Mouse (Mus musculus): ENCODE data around the gene Pla2g4c. TPM values are rescaled to one million over a fixed set of nuclear protein-coding genes. Genes with fewer than 3 reads are reported as not detected.

Pla2g4c gene
- polyA plus RNA-seq, 1 experiment from 2014 or later, result 1.1 TPM

DNA sequence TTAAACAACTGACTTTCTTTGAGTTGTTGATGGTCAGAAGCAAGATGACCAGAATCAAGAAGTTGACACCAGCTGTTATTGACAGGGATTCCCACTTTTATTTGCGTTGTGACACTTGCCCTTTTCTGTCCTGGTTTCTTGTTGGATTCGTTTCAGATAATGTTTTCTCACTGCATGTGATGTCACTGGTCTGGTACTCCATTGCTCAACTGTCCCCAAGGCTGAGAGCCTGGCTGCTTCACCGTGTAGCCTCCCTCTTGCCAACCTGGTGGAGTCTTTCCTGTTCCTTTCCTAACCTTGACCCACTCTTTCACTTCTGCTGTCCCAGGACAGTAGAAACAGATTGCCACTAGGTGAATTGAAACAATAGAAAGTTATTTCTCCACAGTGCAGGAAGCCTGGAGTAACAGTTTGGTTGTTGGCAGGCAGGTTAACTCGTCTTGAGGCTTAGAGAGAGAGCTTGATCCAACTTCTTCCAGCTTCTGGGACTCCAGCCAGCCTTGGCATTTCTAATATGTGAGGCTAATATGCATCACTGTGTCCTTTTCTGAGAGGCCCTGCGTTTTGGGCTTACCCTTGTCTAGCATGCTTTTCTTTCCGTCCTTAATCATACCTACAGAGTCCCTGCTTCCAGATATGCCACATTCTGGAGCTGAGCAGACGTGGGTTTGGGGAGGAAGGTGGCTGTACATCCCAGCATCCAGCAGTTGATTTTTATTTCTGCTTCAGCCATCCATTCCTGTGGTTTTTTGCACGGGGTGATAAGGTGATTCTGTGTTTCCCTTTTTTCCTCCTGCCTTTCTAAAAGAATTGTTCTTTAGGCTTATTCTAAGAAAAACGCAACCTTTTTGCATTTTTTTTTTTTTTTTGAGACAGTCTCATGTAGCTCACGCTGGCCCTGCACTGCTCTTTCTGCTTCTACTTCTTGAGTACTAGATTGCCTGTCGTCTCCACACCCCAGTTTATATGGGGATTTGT, 30.3 kb upstream of the Pla2g4c start:
- Histone ChIP-seq H3K27ac (replicated peaks; ENCODE audit: low read depth, low read length) (no peak overlapping the region), H3K4me2 (ENCODE audit: low read depth, low read length) (no peak overlapping the region), H3K27me3 (replicated peaks; ENCODE audit: control insufficient read depth, insufficient read depth, low read length) (no peaks in the 10 kb centered on the region), H3K4me1 (ENCODE audit: control insufficient read depth, insufficient read depth, low read length) (no peaks in the 10 kb centered on the region), H3K9me3 (ENCODE audit: control insufficient read depth, low read length) (no peaks in the 10 kb centered on the region), H3K4me3 (ENCODE audit: low read depth, low read length) (no peak overlapping the region), H3K36me3 (ENCODE audit: control insufficient read depth, insufficient read depth, low read length) (peaks cover 85% of the 10 kb centered on the region), H3K9ac (ENCODE audit: low read depth, low read length) (no peak overlapping the region)
- peak; percentile 14 for DNase-seq (ENCODE audit: low spot score)
- no peak for ATAC-seq (ENCODE audit: low read depth)
- 87% methylated on average over 11 of the region's 11 CpGs for WGBS

DNA sequence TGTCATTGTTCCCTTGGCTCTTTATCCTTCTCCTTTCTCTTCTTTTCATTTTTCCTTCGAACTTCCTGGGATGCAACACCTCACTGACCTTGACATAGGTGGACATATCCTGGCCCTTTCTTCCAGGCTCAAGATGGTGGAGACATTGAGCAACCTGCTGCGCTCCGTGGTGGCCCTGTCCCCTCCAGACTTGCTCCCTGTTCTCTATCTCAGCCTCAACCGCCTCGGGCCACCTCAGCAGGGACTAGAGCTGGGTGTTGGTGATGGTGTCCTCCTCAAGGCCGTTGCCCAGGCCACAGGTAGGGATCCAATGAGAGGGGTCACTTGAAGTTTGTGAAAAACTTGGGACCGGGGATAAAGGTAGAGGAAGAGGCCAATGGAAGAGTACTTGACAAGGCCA, 29.2 kb upstream of the Pla2g4c start:
- Histone ChIP-seq H3K27ac (replicated peaks; ENCODE audit: low read depth, low read length) (no peak overlapping the region), H3K9me3 (ENCODE audit: control insufficient read depth, low read length) (no peaks in the 10 kb centered on the region), H3K4me1 (ENCODE audit: control insufficient read depth, insufficient read depth, low read length) (no peaks in the 10 kb centered on the region), H3K36me3 (ENCODE audit: control insufficient read depth, insufficient read depth, low read length) (peaks cover 84% of the 10 kb centered on the region), H3K4me3 (ENCODE audit: low read depth, low read length) (no peak overlapping the region), H3K27me3 (replicated peaks; ENCODE audit: control insufficient read depth, insufficient read depth, low read length) (no peaks in the 10 kb centered on the region), H3K4me2 (ENCODE audit: low read depth, low read length) (no peak overlapping the region), H3K9ac (ENCODE audit: low read depth, low read length) (no peak overlapping the region)
- no peak for DNase-seq (ENCODE audit: low spot score)
- ATAC-seq (ENCODE audit: low read depth), result no peak
- WGBS, result 91% methylated on average over 7 of the region's 7 CpGs

DNA sequence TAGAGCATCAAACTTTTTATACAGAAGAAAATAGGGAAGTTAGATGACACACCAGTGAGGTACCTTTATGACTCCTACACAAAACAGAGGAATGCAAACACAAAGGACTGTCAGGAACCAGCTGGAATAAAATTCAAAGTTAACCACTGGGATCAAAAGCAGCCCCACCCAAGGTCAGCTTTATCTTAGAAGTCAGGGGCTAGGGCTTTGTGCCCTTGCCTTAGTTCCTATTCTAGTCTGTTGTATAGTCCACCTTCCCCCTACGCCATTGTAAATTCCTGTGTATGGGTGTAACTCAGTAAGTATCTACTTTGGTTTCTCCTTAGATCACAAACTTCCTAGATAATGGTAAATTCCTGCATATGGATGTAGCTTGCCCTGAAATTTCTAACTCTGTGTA, 26.8 kb upstream of the Pla2g4c start:
- WGBS, result 94% methylated on average over 1 of the region's 1 CpGs
- no peaks in the 10 kb centered on the region for H3K4me1 ChIP-seq (ENCODE audit: control insufficient read depth, insufficient read depth, low read length)
- no peaks in the 10 kb centered on the region for H3K9me3 ChIP-seq (ENCODE audit: control insufficient read depth, low read length)
- H3K9ac ChIP-seq (ENCODE audit: low read depth, low read length), result no peak overlapping the region
- H3K27ac ChIP-seq (replicated peaks; ENCODE audit: low read depth, low read length), result no peak overlapping the region
- no peaks in the 10 kb centered on the region for H3K27me3 ChIP-seq (replicated peaks; ENCODE audit: control insufficient read depth, insufficient read depth, low read length)
- H3K36me3 ChIP-seq (ENCODE audit: control insufficient read depth, insufficient read depth, low read length), result peaks cover 86% of the 10 kb centered on the region
- DNase-seq (ENCODE audit: low spot score), result no peak
- H3K4me2 ChIP-seq (ENCODE audit: low read depth, low read length), result no peak overlapping the region
- no peak for ATAC-seq (ENCODE audit: low read depth)
- H3K4me3 ChIP-seq (ENCODE audit: low read depth, low read length), result no peak overlapping the region

DNA sequence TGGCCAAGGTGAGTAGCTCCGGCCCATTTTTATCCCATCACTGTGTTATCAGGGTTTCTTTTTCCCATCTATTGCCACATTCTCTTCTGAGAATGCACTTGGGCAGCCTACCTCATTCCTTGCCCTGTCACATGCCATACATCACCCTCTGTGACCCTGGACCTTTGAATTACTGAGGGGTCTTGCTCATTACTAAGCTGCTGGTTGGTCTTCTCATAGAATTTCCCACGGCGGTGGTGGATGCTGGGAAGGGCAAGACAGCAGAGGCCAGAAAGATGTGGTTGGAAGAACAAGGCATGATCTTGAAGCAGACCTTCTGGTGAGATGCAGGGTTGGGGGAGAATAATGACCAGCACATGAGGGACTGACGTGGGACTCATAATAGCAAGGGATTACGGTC, 25.6 kb upstream of the Pla2g4c start:
- no peaks in the 10 kb centered on the region for H3K9me3 ChIP-seq (ENCODE audit: control insufficient read depth, low read length)
- no peaks in the 10 kb centered on the region for H3K4me1 ChIP-seq (ENCODE audit: control insufficient read depth, insufficient read depth, low read length)
- no peak overlapping the region for H3K4me3 ChIP-seq (ENCODE audit: low read depth, low read length)
- no peak overlapping the region for H3K4me2 ChIP-seq (ENCODE audit: low read depth, low read length)
- no peak overlapping the region for H3K27ac ChIP-seq (replicated peaks; ENCODE audit: low read depth, low read length)
- no peak overlapping the region for H3K9ac ChIP-seq (ENCODE audit: low read depth, low read length)
- peaks cover 89% of the 10 kb centered on the region for H3K36me3 ChIP-seq (ENCODE audit: control insufficient read depth, insufficient read depth, low read length)
- H3K27me3 ChIP-seq (replicated peaks; ENCODE audit: control insufficient read depth, insufficient read depth, low read length), result no peaks in the 10 kb centered on the region
- ATAC-seq (ENCODE audit: low read depth), result no peak
- 92% methylated on average over 5 of the region's 5 CpGs for WGBS
- no peak for DNase-seq (ENCODE audit: low spot score)

DNA sequence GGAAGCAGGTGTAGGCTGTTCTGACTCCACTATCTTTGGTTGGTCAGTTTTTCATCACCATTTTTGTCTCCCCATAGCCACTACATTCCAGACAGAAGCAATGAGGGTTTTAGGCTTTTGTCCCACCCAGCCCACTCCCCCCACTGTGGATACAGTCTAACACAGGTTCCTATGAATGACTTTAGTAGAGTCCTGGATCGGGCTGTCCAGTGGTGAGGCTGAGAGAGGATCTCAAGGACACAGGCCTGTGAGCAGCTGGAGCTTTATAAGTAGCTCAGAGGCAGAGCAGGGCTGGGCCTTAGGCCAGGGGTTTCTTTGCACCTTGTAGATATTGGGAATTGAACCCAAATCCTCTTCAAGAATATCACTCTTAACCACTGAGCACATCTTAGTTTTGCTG, 22.8 kb upstream of the Pla2g4c start:
- no peaks in the 10 kb centered on the region for H3K9me3 ChIP-seq (ENCODE audit: control insufficient read depth, low read length)
- no peaks in the 10 kb centered on the region for H3K27me3 ChIP-seq (replicated peaks; ENCODE audit: control insufficient read depth, insufficient read depth, low read length)
- no peak overlapping the region for H3K27ac ChIP-seq (replicated peaks; ENCODE audit: low read depth, low read length)
- peaks cover 93% of the 10 kb centered on the region for H3K36me3 ChIP-seq (ENCODE audit: control insufficient read depth, insufficient read depth, low read length)
- 92% methylated on average over 1 of the region's 1 CpGs for WGBS
- ATAC-seq (ENCODE audit: low read depth), result no peak
- H3K4me2 ChIP-seq (ENCODE audit: low read depth, low read length), result no peak overlapping the region
- no peak for DNase-seq (ENCODE audit: low spot score)
- H3K4me3 ChIP-seq (ENCODE audit: low read depth, low read length), result no peak overlapping the region
- no peak overlapping the region for H3K9ac ChIP-seq (ENCODE audit: low read depth, low read length)
- H3K4me1 ChIP-seq (ENCODE audit: control insufficient read depth, insufficient read depth, low read length), result no peaks in the 10 kb centered on the region

DNA sequence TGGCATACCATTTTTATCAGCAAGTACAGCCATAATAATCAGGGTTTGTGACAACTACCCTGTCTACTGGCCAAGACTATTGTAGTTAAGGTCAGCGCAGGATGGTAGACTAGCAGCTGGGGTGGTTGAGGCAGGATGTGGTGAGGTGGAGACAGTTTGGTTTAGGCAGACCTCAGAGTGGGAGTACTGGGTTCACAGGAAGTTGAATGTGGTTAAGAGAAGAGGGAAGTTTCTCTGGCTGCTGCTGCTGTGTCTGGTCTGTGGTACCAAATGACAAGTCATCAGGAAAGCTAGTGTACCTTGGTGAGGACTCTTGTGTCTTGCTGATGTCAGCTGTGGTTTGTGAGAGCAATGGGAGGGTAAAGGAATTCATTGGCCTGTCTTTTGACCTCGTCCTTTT, 21.7 kb upstream of the Pla2g4c start:
- ATAC-seq (ENCODE audit: low read depth) (no peak), DNase-seq (ENCODE audit: low spot score) (peak; percentile 2)
- H3K4me2 ChIP-seq (ENCODE audit: low read depth, low read length), result no peak overlapping the region
- no peak overlapping the region for H3K27ac ChIP-seq (replicated peaks; ENCODE audit: low read depth, low read length)
- no peaks in the 10 kb centered on the region for H3K9me3 ChIP-seq (ENCODE audit: control insufficient read depth, low read length)
- H3K36me3 ChIP-seq (ENCODE audit: control insufficient read depth, insufficient read depth, low read length), result peaks cover 91% of the 10 kb centered on the region
- H3K27me3 ChIP-seq (replicated peaks; ENCODE audit: control insufficient read depth, insufficient read depth, low read length), result no peaks in the 10 kb centered on the region
- no peak overlapping the region for H3K9ac ChIP-seq (ENCODE audit: low read depth, low read length)
- H3K4me1 ChIP-seq (ENCODE audit: control insufficient read depth, insufficient read depth, low read length), result no peaks in the 10 kb centered on the region
- 83% methylated on average over 2 of the region's 2 CpGs for WGBS
- H3K4me3 ChIP-seq (ENCODE audit: low read depth, low read length), result no peak overlapping the region

DNA sequence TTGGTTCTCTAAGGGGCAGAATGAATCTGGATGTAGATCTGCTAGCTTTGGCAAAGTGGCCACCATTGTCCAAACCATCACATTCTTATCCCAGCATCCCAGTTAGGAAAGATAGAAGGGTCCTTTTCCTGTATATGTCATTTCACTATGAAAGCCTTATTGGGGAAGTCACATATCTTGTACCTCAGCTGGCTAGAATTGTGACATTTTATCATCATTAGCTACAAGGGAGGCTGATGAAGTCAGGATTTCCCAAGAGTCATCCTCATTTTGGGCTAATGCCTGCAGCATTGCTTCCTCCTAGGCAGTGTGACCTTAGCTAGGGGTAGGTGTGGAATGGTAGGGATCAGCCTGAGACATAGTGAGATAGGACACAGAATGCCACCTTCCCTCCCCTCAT, 21.1 kb upstream of the Pla2g4c start:
- no peaks in the 10 kb centered on the region for H3K4me1 ChIP-seq (ENCODE audit: control insufficient read depth, insufficient read depth, low read length)
- no peaks in the 10 kb centered on the region for H3K9me3 ChIP-seq (ENCODE audit: control insufficient read depth, low read length)
- no peak for DNase-seq (ENCODE audit: low spot score)
- H3K27ac ChIP-seq (replicated peaks; ENCODE audit: low read depth, low read length), result no peak overlapping the region
- no peak overlapping the region for H3K4me2 ChIP-seq (ENCODE audit: low read depth, low read length)
- peaks cover 91% of the 10 kb centered on the region for H3K36me3 ChIP-seq (ENCODE audit: control insufficient read depth, insufficient read depth, low read length)
- no peaks in the 10 kb centered on the region for H3K27me3 ChIP-seq (replicated peaks; ENCODE audit: control insufficient read depth, insufficient read depth, low read length)
- H3K9ac ChIP-seq (ENCODE audit: low read depth, low read length), result no peak overlapping the region
- no peak overlapping the region for H3K4me3 ChIP-seq (ENCODE audit: low read depth, low read length)
- ATAC-seq (ENCODE audit: low read depth), result no peak

DNA sequence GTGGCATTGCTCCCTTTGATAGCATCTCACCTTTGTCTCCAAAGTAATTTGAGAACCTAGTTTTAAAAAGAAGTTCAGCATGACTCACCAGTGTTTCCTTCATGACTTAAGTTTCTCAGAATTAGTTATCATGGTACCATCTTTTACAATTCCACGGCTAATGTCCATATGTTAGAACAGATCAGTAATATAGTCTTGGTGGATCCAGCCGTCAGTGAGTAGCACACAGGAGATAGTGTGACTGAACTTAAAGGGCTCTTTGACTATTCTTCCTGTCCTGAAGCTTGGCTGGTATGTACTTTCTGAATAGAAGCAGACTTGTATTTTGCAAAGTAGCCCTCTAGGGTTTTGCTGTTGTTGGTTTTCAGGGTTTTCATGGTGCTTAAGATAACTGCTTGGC, 15.0 kb upstream of the Pla2g4c start:
- DNase-seq (ENCODE audit: low spot score) (no peak), ATAC-seq (ENCODE audit: low read depth) (no peak)
- peaks cover 88% of the 10 kb centered on the region for H3K36me3 ChIP-seq (ENCODE audit: control insufficient read depth, insufficient read depth, low read length)
- H3K9me3 ChIP-seq (ENCODE audit: control insufficient read depth, low read length), result no peaks in the 10 kb centered on the region
- 90% methylated on average over 2 of the region's 2 CpGs for WGBS
- no peak overlapping the region for H3K27ac ChIP-seq (replicated peaks; ENCODE audit: low read depth, low read length)
- no peaks in the 10 kb centered on the region for H3K4me1 ChIP-seq (ENCODE audit: control insufficient read depth, insufficient read depth, low read length)
- H3K27me3 ChIP-seq (replicated peaks; ENCODE audit: control insufficient read depth, insufficient read depth, low read length), result no peaks in the 10 kb centered on the region
- no peak overlapping the region for H3K4me3 ChIP-seq (ENCODE audit: low read depth, low read length)
- no peak overlapping the region for H3K9ac ChIP-seq (ENCODE audit: low read depth, low read length)
- no peak overlapping the region for H3K4me2 ChIP-seq (ENCODE audit: low read depth, low read length)
